Mouse (Mus musculus) adrenal gland, adult 2 months (tissue): ENCODE measurements around the gene Prg4. TPM values are rescaled to one million over a fixed set of nuclear protein-coding genes. Genes with fewer than 3 reads are reported as not detected.

Experiments used
- DNase-seq: peaks from one replicate; pipeline ENCODE4 v3.0.0; 2021
- long read RNA-seq: library from polyadenylated mRNA; stranded (forward); transcript quantifications from one replicate; pipeline ENCODE4 v2.0.0, GENCODE M21; 2021
- polyA plus RNA-seq: library from polyadenylated mRNA; depleted of rRNA; stranded (reverse); fragments of >200 nt; gene quantifications from 2 replicates; pipeline ENCODE4 v1.2.3, GENCODE M21; 2012; rRNA removed
- total RNA-seq, 2 experiments: library from RNA; stranded (reverse); gene quantifications; 2 replicates each; pipeline ENCODE4 v1.2.3; 2021

Prg4 gene
- total RNA-seq, result 10 to 100 TPM in 1 of 2 experiments, 1 to 10 TPM in 1; 5.5 to 10.4 TPM
- polyA plus RNA-seq, result 0.11 and 0.62 TPM in 2 replicates
- long read RNA-seq, result 0 reads

- peak; percentile 34 for DNase-seq
Observed at GRCm38 (mm10) chr1:150466132-150466531, at the start of gene Prg4. Gene Prg4 (minus strand): TSS chr1:150466165.

DNA sequence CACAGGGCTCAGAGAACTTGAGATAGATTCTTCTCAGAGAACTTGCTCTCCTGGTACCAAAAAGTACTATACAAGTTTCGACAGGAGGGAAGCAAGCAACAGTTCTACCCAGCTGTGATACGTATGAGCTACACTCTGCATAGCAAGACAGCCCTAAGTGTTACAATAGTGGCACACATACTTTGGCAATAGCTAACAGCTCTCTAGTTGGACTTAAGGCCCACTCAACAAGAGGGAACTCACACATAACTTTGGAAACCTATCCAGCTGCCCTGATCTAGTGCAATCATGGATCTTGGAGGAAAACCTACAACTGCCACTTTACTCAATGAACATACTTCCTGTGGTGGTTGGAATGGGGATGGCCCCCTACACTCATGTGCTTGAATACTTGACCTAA lies 47.1 kb upstream of the Prg4 start:
- no peak for DNase-seq

DNA sequence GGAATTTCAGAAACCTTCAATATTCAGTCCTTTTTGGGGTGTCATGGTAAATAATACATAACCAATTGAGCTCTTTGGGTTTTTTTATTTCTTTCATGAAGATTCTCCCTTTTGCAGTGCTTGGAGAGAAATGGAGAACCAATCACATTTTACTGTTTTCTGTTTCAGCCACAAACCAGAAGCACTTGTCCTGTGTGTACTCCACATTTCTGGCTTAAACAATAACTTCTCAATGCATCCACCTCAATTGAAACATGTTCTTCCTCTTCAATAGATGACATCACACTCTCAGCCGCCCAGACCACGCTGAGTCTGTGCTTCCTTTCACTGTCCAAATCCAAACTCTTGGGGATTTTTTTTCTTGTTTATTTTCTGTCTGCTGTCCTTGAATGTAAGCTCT lies 39.8 kb upstream of the Prg4 start:
- no peak for DNase-seq

GRCm38 (mm10) chr1:150503321-150503720 lies 37.4 kb upstream of the Prg4 start:
- no peak for DNase-seq

DNA sequence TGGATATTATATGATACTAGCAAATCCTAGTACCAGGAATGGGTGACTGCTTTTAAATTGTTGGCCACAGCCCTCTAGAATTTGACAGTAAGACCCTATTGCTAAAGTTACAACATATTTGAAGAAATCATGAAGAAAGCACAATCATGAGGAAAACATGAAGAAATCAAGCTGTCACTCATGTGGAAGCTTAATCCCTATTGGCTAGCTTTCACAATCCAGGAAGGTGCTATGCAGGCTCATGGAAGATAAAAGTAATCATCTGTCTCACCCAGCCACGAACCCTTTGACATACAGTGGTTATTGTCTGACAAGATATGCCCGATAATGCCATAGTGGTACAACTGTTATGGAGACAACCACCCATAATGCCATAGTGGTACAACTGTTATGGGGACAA lies 32.2 kb upstream of the Prg4 start:
- DNase-seq, result no peak

- DNase-seq, result peak; percentile 54
Observed at GRCm38 (mm10) chr1:150497690-150498089, 31.7 kb upstream of the Prg4 start.

DNA sequence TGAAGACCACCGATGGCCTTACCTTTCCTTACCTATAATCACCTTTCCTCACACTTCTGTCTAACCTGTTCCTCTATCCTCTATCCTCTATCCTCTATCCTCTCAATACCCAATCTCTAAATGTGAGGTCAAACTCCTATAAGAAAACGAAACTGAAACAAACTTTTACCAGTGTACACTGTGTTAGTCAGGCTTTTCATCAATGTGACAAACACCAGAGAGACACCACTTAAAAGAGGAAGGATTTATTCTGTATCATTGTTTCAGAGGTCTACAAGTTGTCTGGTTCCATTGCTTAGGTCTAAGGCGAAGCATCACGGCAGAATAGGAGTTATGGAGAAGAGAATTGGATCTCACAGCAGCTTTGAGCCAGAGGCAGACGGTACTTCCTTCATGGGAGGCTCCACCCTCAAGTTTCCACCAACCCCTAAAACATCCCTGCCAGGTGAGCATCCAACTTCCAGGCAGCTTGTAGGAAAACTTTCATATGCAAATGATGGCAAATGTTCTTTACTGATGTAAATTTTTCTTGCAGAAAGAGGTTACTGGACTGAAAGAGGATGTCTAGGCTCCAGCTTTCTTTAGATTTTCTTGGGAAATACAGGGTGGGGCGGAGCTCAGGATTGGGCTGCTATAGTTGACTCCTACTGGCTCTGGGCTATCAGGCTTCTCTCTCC lies 30.8 kb upstream of the Prg4 start:
- no peak for DNase-seq

- DNase-seq, result no peak
Observed at GRCm38 (mm10) chr1:150489148-150489547, 23.2 kb upstream of the Prg4 start.

DNA sequence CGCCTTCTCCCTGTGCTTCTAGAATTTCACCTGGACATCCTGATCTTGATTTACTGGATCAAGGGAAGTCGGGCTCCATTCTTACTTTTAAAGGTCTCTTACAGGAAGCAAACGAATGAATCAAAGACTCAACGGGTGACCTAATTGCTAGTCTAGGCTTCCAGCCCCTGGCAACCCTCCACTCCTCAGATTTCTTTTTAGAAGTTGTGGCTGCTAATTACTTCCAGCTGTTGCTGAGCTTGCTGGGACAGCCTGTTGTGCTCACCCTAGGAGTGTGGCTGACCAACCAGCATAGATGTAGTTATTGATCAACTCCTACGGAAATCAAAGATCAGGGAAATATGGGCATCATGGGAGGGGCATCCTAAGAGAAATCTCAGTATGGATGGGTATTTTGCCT lies 14.7 kb upstream of the Prg4 start:
- DNase-seq, result no peak

DNA sequence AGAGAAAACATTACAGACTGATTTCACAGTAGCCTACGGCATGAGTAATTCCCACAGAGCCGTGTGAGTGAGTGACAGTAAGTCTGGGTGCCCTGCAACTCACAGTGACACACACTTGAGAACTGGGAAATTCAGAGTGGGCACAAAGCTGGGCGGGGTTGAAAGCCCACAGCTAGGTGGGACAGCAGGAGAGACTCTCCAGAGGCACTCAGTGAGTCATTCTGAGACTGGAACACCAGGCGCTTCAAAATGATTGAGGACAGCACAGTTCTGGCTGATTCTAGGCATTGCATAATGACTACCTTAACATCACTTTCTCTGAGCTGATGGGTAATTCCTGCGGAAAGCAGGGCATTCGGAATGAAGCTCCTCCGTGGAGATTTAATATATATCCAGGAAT lies 6.6 kb upstream of the Prg4 start:
- DNase-seq, result peak; percentile 52

GRCm38 (mm10) chr1:150469992-150470391 lies 4.0 kb upstream of the Prg4 start:
- DNase-seq, result no peak

DNA sequence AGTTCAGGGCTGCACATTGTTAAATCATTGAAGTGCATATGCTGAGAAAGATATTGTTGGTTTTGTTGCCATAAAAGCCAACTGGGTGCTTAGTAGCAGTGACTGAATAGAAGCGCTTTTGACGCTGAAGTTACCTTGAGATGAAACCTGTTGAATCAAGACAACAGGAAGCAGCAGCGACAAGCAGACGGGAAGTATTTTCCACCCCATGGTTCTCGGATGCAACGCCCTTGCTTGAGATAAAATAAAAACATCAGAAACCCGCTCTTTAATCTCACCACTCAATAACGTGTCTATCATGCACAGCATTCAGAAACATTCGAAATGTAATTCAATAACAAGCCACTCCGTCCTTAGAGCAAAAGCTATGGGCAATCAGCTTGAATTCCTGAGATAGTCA lies 601 bp downstream of the Prg4 start:
- DNase-seq, result no peak

DNA sequence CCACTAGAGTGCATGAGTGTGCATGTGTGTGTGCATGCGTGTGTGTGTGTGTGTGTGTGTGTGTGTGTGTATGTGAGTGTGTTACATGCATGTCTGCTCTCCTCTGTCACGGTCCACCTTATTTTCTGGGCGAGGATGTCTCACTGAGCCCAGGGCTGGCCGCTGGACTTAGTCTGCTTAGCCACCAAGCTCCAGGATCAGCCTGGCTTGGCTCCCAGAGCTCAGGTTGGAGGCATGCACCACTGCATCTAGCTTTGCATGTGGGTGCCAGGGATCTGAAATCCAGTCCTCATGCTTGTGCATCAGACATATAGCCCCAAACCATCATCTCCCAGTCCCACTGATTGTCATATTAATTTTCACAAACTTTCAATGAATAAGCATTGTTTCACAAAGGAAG lies 2.3 kb downstream of the Prg4 start:
- DNase-seq, result no peak

DNA sequence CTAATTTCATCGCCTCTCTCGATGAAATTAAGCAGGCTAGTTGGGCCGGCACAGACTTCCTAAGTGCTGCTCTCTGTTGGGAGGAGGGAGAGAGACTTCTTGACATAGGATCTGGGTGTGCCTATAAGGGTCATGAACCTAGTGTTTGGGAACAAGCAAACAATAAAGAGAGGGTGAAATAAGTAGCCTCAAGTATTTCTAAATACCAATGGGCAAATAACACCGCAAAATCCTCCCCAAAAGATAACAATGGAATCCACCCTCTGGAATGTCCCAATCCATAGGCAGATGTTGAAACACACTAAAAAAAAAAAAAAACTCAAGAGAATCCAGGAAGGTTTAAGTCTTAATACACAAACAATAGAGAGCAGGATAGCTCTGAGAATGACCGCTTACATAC lies 2.9 kb downstream of the Prg4 start:
- DNase-seq, result no peak

- peak; percentile 29 for DNase-seq
Observed at GRCm38 (mm10) chr1:150460595-150460994, 5.4 kb downstream of the Prg4 start.

DNA sequence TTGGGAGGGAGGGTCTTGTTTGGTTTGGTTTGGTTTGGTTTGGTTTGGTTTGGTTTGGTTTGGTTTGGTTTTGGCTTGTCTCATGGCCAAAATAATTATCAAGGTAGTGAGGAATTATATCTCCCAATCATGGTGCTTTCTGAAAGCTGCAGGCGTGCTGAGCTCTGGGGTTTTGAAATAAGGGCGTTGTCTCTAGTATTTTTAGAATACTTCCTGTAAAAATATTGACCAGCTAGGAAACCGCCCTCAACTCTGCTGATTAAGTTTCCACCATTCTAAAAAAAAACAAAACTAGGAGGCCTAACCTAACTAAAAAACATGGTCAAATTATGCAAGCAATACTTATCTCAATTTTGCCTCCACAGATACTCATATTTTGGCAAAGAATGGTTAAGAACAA lies 6.4 kb downstream of the Prg4 start:
- DNase-seq, result no peak

DNA sequence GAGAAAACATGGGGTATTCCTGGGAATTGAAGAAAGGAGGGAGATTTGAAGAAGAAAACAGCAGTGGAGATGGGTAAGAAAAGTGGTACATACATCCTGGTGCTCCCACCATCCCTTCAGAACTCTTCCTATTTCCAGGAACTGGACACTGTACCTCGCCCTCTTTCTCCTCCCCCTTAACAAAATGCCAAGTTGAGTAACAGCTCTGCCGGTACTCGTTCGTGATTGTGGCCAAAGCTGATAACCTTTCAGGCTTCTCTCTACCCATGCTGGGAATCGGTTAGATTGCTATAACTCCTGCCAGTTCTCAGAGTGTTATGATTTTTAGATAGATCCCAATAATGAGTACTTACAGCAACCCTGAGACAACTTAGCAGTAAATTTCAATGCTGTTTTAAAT lies 7.0 kb downstream of the Prg4 start:
- DNase-seq, result no peak

DNA sequence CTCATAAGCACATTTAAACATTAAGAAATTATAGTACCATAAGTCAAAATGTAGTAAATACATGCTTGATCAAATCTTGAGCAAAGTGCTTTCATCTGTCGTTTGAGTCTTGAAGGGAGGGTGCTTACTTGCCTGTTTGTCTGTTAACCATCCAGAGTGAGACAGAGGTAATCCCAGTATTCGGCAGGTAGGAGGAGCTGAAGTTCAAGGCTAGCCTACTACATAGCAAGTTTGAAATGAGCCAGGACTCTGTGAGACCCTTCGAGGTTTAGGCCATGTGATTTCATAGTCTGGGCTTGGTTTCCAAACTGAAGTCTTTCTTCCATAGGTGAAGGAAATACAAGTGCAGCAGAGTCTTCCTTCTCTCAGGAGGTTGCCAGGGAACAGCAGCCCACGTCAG lies 24.2 kb downstream of the Prg4 start:
- DNase-seq, result no peak

DNA sequence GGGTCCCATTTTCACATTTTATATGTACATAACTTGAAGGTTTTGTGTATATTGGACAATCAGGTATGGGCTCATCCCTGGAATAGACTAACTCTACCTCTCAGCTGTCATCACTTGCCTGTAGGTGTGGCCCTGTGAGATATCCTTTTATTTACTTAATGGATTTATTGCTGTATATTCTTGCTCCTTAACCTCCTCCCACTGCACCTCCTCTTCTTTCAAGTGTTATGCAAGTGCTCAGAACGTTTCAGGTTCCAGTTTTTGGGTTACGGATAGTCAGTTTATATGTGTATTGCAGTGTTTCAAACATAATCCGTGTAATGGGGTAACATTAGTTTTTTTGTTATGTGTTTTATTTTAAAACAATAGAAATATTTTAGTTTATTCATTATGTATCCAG lies 27.3 kb downstream of the Prg4 start:
- DNase-seq, result no peak

DNA sequence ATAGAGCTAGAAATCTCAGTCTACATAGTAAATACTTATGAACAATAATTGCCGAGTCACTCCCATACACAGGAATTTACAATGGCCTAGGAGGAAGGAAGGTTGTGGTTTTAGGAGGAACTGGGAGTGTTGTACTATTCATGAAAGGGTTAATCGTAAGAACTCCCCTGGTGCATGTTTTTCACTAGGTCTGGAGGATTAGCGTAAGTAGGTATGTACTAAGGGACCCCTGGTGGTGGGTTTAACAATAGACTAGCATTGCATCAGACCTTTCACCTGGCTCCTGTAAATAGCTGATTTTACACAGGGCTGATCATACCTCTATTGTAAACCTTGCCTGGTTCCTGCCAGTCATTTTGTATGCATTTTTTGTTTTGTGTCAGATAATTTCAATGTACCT lies 39.7 kb downstream of the Prg4 start:
- no peak for DNase-seq

GRCm38 (mm10) chr1:150425665-150426064 lies 40.3 kb downstream of the Prg4 start:
- no peak for DNase-seq

GRCm38 (mm10) chr1:150418426-150418825 lies 47.5 kb downstream of the Prg4 start:
- DNase-seq, result no peak

GRCm38 (mm10) chr1:150416006-150416405 lies 50.0 kb downstream of the Prg4 start:
- DNase-seq, result no peak

- peak; percentile 26 for DNase-seq
Observed at GRCm38 (mm10) chr1:150409996-150410395, 56.0 kb downstream of the Prg4 start.

DNA sequence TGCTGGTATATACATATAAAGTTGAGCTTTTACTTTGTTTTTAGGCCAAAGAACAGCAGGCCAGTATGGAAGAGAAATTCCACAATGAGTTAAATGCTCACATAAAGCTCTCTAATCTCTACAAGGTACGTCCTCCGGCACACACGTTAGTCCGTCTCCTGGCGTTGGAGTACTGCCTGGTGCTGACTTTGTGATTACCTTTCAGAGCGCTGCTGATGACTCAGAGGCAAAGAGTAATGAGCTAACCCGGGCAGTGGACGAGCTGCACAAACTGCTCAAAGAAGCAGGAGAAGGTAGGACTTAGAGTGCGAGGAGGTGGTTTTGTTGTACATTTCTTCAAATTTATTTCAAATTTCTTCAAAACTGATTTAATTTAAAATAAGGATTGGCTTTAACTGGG lies 58.7 kb downstream of the Prg4 start:
- peak; percentile 34 for DNase-seq
